Mouse (Mus musculus): ENCODE measurements around the gene Suclg2. TPM values are rescaled to one million over a fixed set of nuclear protein-coding genes. Genes with fewer than 3 reads are reported as not detected.
"Not testable (repeated sequence)": the region's sequence is repeated elsewhere in the genome, so short reads cannot be mapped to it uniquely, and the experiment has no call there.

The Suclg2 gene
- total RNA-seq, 1 experiment from 2014 or later, result 153 TPM

GRCm38 (mm10) chr6:95620804-95621203 is 97.8 kb downstream of the Suclg2 start:
- no peak for DNase-seq

DNA sequence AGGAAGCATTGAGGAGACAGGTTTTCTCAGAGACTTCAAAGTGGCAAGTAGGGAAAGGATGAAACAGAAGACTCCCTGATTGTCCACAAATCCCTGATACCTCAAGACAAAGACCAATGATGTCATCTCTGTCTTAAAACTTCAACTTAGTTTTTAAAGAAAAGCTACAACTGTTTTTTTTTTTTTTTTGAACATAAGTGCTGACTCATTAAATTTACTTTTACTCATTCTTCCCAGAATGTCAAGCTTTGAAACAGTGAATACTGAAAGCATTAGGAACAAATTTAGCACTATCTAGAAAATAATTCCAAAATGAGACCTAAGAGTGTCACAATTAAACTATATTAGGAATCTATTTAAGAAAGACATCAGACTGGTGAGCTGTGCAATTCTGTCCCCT is 98.8 kb downstream of the Suclg2 start:
- no peak for DNase-seq

DNA sequence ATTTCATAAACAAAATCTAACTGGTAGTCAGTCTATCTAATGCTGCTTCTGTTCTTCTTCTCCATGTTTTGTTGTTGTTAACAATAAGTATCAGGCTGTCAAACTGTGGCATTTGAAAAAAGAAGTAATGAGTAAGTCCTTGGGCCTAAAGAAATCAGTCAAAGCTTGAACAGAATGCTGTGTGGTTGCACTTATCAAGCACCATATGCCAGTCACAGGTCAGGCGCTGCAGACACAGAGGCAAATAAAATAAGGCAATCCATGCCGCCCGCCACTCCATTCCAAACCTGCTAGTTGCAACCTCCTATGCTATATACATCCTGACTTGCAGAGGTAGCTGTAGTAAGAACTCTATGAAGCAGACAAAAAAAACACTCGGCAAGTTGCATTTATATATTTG is 100.2 kb downstream of the Suclg2 start:
- DNase-seq, result no peak

DNA sequence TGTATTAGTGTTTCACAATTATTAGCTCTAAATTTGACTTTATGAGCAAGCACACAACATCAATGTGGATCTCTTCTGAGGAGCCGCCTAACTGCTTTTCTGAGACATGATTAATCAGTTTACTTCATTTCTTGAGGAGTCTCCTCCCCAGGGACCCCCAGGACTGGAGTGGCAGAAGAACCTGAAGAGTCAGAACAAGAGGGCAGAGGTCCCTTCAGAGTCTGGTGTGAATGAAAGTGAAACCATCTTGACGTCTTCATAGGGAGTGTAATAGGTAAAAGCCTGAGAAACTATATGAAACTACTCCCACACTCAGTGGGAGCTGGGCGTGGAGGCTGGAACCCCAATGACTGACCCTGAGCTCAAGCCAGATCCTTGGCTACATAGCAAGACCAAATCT is 105.4 kb downstream of the Suclg2 start:
- DNase-seq, result no peak

- no peak for DNase-seq
These were observed 106.1 kb downstream of the Suclg2 start for GRCm38 (mm10) chr6:95612412-95613022.

DNA sequence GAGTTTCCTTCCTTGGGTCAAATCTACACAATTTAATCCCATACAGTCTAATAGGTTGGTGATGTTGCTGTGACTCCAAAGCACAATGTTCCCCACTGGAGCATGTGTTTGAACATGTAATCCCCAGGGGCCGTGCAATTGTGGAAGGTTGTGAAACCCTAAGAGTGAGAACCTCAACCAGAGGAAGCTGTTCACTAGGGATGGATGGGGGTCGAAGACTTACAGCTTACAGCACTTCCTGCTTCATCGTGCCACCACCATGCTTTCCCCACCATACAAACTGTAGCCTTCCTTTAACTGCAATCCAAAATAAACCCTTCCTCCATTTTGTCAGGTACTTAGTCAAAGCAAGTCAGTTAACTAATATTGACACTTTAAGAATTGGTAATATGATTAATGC is 107.5 kb downstream of the Suclg2 start:
- DNase-seq, result no peak

DNA sequence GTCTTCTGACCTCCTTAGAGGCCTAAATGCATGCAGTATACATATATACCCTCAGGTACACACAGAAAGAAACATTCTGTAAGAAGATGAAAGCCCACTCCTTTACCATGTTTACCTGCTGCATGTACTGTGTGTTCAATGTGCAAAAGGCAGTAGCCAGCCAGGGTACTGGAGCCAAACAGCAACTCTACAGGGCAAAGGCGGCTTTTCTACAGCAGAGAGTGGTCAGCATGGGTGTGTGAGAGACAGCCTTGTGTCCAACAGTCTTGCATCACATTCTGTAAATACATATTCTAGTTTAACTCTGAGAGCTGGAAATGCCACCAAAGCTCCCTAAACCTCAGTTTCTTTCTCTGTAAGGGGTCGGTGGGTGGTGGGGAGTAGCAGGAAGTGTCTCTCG is 110.5 kb downstream of the Suclg2 start:
- DNase-seq, result no peak

- not testable (repeated sequence) for DNase-seq
These were observed 117.9 kb downstream of the Suclg2 start for GRCm38 (mm10) chr6:95600731-95601130.

DNA sequence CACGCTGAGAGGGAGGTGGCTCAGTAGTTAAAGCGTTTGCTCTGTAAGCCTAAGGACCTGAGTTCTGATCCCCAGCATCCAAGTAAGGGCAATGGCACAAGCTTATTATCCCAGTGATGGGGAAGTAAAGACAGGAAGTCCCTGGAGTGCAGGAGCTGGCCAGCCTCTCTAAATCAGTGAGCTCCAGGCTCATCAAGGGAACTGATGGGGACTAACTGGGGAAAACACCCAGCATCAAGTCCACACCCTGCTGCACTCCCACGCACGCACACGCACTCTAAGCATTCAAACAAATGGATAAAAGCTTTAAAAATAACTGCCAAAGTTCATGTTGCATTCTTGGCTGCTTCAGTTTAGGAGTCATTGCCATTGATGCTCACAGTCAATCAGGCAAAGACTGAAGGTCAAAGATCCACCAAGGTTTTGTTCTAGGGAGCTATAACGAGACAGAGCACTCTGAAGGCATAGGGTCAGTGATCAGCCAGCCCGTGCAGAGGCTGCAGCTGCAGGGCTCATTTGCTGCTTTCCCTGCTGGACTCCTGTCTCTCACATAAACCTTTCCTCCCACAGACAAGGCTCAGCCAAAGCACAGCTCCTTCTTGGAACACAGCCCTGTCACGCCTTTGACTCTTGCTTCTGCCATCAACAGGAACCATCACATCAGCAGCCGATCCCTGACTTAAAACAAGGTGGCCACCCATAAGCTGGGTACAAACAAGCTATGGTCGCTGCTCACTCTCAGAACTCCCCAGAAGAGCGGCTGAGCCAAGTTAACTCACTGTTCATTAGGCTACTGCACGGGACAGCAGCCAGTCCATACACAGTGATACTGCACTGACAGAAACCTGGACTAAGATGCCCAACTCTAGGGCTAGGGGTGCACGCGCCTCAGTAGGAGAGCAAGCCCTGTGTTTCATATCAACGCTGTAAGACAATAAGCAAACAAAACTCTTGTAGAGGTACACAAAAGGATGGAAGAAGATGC is 121.5 kb downstream of the Suclg2 start:
- DNase-seq, result no peak

- DNase-seq, result no peak
These were observed 122.7 kb downstream of the Suclg2 start for GRCm38 (mm10) chr6:95595852-95596251.

GRCm38 (mm10) chr6:95594239-95594638 is 124.4 kb downstream of the Suclg2 start:
- DNase-seq, result no peak

GRCm38 (mm10) chr6:95592396-95592795 is 126.2 kb downstream of the Suclg2 start:
- no peak for DNase-seq

DNA sequence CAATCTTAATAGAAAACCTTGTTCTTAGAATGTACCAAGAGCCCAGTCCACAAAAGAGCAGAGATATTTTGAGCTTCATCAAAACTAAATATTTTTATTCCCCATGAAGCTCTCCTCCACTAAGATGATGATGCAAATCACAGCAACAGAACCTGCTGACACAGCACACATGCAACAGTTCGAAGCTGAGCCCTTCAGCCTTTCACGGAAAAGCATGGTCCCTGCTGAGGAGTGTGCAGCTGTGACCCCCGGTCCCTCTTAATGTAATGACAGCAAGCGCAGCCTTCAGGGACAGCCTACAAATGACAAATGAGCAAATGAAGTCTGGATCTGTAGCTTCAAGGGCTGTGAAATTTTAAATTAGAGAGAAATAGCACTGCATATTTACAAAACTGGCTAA is 128.1 kb downstream of the Suclg2 start:
- DNase-seq, result no peak

DNA sequence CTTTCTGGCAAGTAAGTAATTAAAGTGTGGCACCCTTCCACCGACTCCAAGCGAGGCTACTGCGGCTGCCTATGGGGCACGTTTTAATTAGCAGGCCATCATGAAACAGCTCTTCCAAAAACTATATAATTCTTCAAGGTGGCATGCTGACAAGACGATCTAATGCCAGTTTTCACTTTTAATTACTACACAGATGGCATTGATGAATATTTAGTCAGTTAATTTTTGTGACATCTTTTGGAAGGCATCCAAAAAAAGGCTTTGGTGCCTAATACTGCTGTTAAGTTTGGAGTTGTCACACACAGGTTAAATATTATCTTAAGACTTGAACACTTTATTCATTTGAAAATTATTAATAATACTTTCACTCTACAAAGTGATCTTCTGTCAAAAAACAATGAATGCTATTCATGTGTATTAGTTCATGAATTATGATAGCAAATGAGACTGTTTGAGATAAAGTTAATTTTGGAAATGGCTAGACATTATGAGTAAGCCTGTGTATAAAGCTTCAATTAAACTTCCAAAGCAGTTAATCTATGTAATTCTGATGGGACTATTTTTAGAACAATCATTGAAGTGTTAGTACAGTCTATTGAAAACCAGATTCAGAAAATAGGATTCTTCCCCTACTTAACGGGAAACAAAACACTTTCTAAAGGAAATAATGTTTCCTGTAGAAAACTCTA is 131.3 kb downstream of the Suclg2 start:
- no peak for DNase-seq

DNA sequence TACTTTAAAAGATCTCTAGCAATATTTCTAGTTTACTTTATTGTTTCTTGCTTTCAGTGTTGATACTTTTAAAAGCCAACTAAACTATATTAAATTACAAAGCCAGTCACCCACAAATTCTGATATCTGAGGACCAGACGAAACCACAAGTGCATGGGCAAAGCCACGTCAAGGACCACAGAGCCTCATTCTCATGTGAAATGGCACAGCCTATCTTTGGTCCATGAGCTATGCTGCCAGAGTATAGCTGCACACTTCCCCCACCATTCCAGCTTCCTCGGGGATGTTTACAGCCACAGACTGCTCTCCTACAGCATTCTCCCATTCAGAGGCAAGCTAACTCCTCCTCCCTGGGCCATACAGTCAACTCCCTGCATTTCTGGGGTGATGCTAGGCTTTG is 136.7 kb downstream of the Suclg2 start:
- no peak for DNase-seq

DNA sequence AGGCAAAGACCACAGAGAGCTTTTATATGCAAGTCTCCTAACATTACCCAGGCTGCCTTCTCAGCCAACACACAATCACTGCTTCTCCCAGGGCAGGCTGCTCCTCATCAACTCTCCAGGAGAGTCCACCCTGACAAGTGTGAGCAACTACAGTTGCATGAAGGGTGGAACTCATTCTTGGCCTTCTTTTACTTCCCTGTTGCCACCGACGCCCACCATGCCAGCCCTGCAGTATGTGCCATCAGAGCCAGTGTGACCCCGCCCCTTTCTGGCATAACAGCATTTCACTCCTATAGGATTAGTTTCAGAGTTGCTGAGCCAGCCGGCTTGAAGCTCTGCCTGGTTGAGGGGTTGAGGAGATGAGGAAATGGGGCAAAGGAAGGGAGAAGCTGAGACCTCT is 138.8 kb downstream of the Suclg2 start:
- DNase-seq, result no peak

DNA sequence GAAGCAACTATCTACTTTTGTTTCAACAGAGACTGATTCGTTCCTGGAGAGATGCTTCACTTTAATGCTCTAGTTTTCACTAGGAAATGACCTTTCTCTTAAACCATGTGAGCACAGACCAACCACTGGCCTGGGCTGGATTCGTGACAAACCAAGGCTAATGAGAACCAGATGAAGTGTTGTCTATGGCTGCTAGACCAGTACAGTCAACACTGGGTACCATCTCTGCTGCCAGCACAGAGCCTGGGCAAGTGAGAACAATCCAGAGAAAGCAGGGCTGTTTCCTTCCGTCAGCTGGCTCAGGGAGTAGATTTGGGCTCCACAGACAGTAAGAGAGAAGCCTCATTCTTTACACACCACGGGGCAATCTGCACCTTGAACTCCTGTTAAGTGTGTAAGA is 143.1 kb downstream of the Suclg2 start:
- DNase-seq, result no peak

DNA sequence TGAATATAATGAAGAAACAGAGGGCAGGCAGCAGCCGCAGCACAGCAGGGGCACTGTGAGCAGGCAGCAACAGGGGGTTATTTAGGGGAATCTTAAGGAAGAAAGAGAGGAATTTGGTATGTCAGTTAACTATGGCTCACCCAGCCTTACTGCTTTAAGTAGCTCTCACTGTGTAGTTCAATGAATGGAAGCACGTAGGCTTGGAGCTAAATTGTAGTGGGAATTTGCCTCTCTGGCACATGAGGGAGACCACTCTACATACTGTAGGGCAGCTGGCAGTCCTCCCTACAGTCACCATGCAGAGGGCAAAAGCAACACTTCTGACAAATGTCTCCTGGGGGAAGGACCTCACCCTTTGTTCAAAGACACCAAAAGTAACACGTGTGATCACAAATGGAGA is 143.7 kb downstream of the Suclg2 start:
- no peak for DNase-seq

DNA sequence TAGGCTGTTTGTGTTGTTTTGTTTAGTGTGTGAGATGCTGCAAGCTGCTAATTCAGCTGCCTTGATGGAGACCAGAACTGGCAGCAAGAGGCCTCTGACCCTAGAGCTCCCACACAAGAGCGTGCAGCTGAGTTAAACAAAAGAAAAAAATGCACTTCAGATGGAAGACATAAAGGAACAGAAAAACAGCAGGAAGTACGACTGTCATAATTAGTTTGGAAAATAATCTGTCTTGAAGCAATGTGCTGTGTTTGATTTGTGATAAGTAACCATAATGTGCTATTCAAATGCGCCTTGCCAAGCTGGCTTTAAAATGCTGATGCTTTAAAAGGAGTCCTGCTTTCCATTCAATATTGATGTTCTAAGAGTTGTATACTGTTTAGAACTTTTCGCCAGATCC is 144.2 kb downstream of the Suclg2 start:
- DNase-seq, result no peak

DNA sequence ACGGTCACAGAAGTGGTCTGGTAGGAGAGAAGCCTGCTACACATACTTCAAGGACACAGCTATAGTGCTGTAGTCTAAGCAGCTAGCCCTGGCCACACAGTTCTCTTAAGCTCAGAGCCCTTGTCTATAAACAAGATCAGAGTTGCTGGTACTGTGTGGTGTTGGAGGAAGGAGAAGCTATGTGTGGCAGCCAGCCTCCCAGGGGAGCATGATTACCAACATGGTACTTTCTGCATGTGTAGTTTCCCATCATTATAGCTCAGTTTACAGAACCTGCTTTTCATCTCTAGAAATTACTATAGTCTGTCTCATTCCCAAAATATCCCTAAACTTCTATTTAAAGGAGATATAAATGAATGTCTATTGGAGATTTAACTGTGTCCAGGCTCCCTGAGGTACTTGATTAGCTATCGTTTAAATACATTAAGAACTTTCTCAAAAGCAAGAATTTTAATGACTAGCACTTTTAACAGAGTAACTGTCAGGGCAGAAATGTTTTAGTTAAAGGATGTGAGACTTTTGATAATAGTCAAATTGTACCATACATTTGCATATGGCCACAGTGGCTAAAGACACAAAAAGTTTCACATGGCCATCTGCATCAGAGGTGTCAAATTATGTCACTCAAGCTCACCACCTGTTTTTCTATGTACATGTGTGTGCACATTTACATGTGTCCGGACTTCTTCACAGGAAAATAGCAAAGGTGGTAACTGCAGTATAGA is 145.4 kb downstream of the Suclg2 start:
- DNase-seq, result no peak

- DNase-seq, result no peak
These were observed 147.0 kb downstream of the Suclg2 start for GRCm38 (mm10) chr6:95571620-95572019.

DNA sequence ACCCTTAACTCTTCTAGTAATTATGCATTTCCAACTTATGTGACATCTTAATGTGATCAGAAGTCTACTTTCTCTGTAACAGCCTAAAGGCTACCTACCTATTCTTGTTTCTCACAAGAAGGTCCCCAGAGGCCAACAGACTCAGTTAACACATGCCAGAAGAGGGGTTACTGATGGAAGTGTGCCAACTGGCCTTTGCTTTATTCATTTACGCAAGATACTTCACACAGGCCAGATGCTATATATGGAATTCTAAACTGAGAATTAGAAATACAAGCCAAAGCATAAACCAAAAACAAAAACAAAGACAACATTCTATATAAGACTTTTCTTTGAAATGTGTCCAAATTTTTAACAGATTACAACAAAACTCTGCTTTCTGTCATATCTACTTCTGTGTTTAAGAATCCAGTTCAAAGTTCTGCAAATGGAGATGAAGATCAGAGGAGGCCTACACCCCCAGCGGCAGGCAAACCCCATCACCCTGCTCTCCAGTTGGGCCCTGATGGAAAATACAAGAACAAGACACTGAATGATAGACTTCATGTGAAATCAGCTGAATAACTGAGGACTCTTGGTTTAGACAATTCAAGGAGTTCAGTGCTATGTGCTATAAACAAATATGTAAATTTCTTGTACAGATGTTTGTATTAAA is 155.1 kb downstream of the Suclg2 start:
- no peak for DNase-seq

All from adrenal gland, postnatal 25 days (tissue).